Mouse (Mus musculus): ENCODE measurements at regions not wholly inside any gene's neighbourhood (a gene's known extent, or its start where the extent isn't known, plus 50 kb on each side); places are given as distances from the start of the nearest gene placed in this dataset.

GRCm38 (mm10) chr13:101032594-101032993, 199.4 kb upstream of the Slc30a5 start:
- H3K9ac ChIP-seq (ENCODE audit: insufficient read depth, low read depth): no peak overlapping the region
- dilution Hi-C loops (cut with MboI; ENCODE audit: extremely low pct_ligation_motif_present, extremely low pct_unique_long_range_greater_than_20kb, low sequenced_read_pairs): no loop called here
- no peaks in the 10 kb centered on the region for H3K27me3 ChIP-seq (replicated peaks)
- H3K4me3 ChIP-seq (replicated peaks in 1 of 3; ENCODE audit: low read depth in 2 of 3, low read length in 2 of 3, poor library complexity in 1 of 3): no peak overlapping the region
- DNase-seq (ENCODE audit: extremely low read depth): no peak
- H3K27ac ChIP-seq (ENCODE audit: insufficient read depth, low read depth): no peak overlapping the region
- H3K36me3 ChIP-seq (replicated peaks in 1 of 2; ENCODE audit: control insufficient read depth in 1 of 2, insufficient read depth in 1 of 2, low read length in 1 of 2): no peaks in the 10 kb centered on the region
- no peaks in the 10 kb centered on the region for H3K9me3 ChIP-seq (replicated peaks; ENCODE audit: low read length)
- no peak overlapping the region for H3K4me2 ChIP-seq (ENCODE audit: insufficient read depth, low read depth, poor library complexity, severe bottlenecking)
- TF ChIP-seq BHLHE40 (IDR thresholded peaks at IDR 0.05; ENCODE audit: low read depth, low read length) (no peak), RAD21 (IDR thresholded peaks at IDR 0.05; ENCODE audit: low read depth, low read length) (no peak), POLR2AphosphoS2 (IDR thresholded peaks at IDR 0.05; ENCODE audit: low read depth, low read length) (no peak), SMC3 (IDR thresholded peaks at IDR 0.05; ENCODE audit: low read depth, low read length) (no peak), SIN3A (IDR thresholded peaks at IDR 0.05; ENCODE audit: low read length) (no peak), IRF4 (IDR thresholded peaks at IDR 0.05; ENCODE audit: low read depth, low read length) (no peak), TCF12 (IDR thresholded peaks at IDR 0.05; ENCODE audit: low read depth, low read length) (no peak), PAX5 (IDR thresholded peaks at IDR 0.05; ENCODE audit: low read length) (no peak), E2F4 (IDR thresholded peaks at IDR 0.05; ENCODE audit: insufficient replicate concordance, low read depth, low read length) (no peak), MAZ (IDR thresholded peaks at IDR 0.05; ENCODE audit: low read depth, low read length) (no peak), NELFE (IDR thresholded peaks at IDR 0.05; ENCODE audit: low read depth, low read length) (no peak)
- no peaks in the 10 kb centered on the region for H3K4me1 ChIP-seq (ENCODE audit: control insufficient read depth in 1 of 2, insufficient read depth in 2 of 2)
- in situ Hi-C loops (cut with MboI; ENCODE audit: low pct_ligation_motif_present, low pct_unique_long_range_greater_than_20kb, low sequenced_read_pairs): no loop called here
- H3K79me2 ChIP-seq (replicated peaks; ENCODE audit: control insufficient read depth, extremely low read depth, insufficient read depth, poor library complexity, severe bottlenecking): no peaks in the 10 kb centered on the region

GRCm38 (mm10) chr13:101026043-101026442, 192.8 kb upstream of the Slc30a5 start:
- H3K27me3 ChIP-seq (replicated peaks): no peaks in the 10 kb centered on the region
- no peaks in the 10 kb centered on the region for H3K36me3 ChIP-seq (replicated peaks in 1 of 2; ENCODE audit: control insufficient read depth in 1 of 2, insufficient read depth in 1 of 2, low read length in 1 of 2)
- DNase-seq (ENCODE audit: extremely low read depth): no peak
- dilution Hi-C loops (cut with MboI; ENCODE audit: extremely low pct_ligation_motif_present, extremely low pct_unique_long_range_greater_than_20kb, low sequenced_read_pairs): no loop called here
- no peak overlapping the region for H3K27ac ChIP-seq (ENCODE audit: insufficient read depth, low read depth)
- TF ChIP-seq TBP (conservative IDR thresholded peaks at IDR 0.05; ENCODE audit: low read depth, low read length) (no peak), PAX5 (IDR thresholded peaks at IDR 0.05; ENCODE audit: low read length) (no peak), E2F4 (IDR thresholded peaks at IDR 0.05; ENCODE audit: insufficient replicate concordance, low read depth, low read length) (no peak), MXI1 (IDR thresholded peaks at IDR 0.05; ENCODE audit: low read depth, low read length) (no peak), POLR2A (IDR thresholded peaks at IDR 0.05; ENCODE audit: low read depth, low read length) (no peak)
- no peak overlapping the region for H3K4me2 ChIP-seq (ENCODE audit: insufficient read depth, low read depth, poor library complexity, severe bottlenecking)
- H3K9ac ChIP-seq (ENCODE audit: insufficient read depth, low read depth): no peak overlapping the region
- H3K4me3 ChIP-seq (replicated peaks in 1 of 3; ENCODE audit: low read depth in 2 of 3, low read length in 2 of 3, poor library complexity in 1 of 3): no peak overlapping the region
- no peaks in the 10 kb centered on the region for H3K79me2 ChIP-seq (replicated peaks; ENCODE audit: control insufficient read depth, extremely low read depth, insufficient read depth, poor library complexity, severe bottlenecking)
- H3K9me3 ChIP-seq (replicated peaks; ENCODE audit: low read length): no peaks in the 10 kb centered on the region
- in situ Hi-C loops (cut with MboI; ENCODE audit: low pct_ligation_motif_present, low pct_unique_long_range_greater_than_20kb, low sequenced_read_pairs): no loop called here
- no peaks in the 10 kb centered on the region for H3K4me1 ChIP-seq (ENCODE audit: control insufficient read depth in 1 of 2, insufficient read depth in 2 of 2)

DNA sequence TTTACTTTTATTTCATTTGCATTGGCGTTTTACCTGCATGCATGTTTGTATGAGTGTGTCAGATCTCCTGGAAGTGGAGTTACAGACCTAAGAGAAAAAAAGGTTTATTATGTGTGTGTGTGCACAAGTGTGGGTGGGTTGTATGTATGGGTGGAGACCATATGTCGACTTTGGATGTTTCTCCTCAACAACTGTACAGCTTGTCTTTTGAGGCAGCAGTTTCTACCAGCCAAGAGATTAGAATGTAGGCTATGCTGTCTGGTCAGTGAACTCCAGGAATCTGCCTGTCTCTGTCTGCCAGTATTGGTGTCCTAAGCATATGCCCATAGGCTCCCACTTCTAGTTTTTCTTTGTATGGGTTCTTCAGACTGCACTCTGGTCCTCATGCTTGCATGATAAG, 192.3 kb upstream of the Slc30a5 start:
- no peaks in the 10 kb centered on the region for H3K27me3 ChIP-seq (replicated peaks)
- no peaks in the 10 kb centered on the region for H3K9me3 ChIP-seq (replicated peaks; ENCODE audit: low read length)
- no peak overlapping the region for H3K27ac ChIP-seq (ENCODE audit: insufficient read depth, low read depth)
- H3K4me2 ChIP-seq (ENCODE audit: insufficient read depth, low read depth, poor library complexity, severe bottlenecking): no peak overlapping the region
- dilution Hi-C loops (cut with MboI; ENCODE audit: extremely low pct_ligation_motif_present, extremely low pct_unique_long_range_greater_than_20kb, low sequenced_read_pairs): no loop called here
- no peaks in the 10 kb centered on the region for H3K79me2 ChIP-seq (replicated peaks; ENCODE audit: control insufficient read depth, extremely low read depth, insufficient read depth, poor library complexity, severe bottlenecking)
- no peak overlapping the region for H3K9ac ChIP-seq (ENCODE audit: insufficient read depth, low read depth)
- no peaks in the 10 kb centered on the region for H3K4me1 ChIP-seq (ENCODE audit: control insufficient read depth in 1 of 2, insufficient read depth in 2 of 2)
- H3K4me3 ChIP-seq (replicated peaks in 1 of 3; ENCODE audit: low read depth in 2 of 3, low read length in 2 of 3, poor library complexity in 1 of 3): no peak overlapping the region
- no peak for DNase-seq (ENCODE audit: extremely low read depth)
- no peaks in the 10 kb centered on the region for H3K36me3 ChIP-seq (replicated peaks in 1 of 2; ENCODE audit: control insufficient read depth in 1 of 2, insufficient read depth in 1 of 2, low read length in 1 of 2)
- in situ Hi-C loops (cut with MboI; ENCODE audit: low pct_ligation_motif_present, low pct_unique_long_range_greater_than_20kb, low sequenced_read_pairs): no loop called here
- TF ChIP-seq ETS1 (conservative IDR thresholded peaks at IDR 0.05; ENCODE audit: low read depth, low read length) (no peak), SMC3 (IDR thresholded peaks at IDR 0.05; ENCODE audit: low read depth, low read length) (no peak), KAT2A (IDR thresholded peaks at IDR 0.05; ENCODE audit: insufficient replicate concordance, low read length) (no peak), MYC (IDR thresholded peaks at IDR 0.05; ENCODE audit: low read depth, low read length) (no peak), JUND (conservative IDR thresholded peaks at IDR 0.05; ENCODE audit: low read depth, low read length) (no peak), BHLHE40 (IDR thresholded peaks at IDR 0.05; ENCODE audit: low read depth, low read length) (no peak), HCFC1 (IDR thresholded peaks at IDR 0.05; ENCODE audit: low read depth, low read length) (no peak), ZNF384 (IDR thresholded peaks at IDR 0.05; ENCODE audit: low read depth, low read length) (no peak), CTCF (conservative IDR thresholded peaks at IDR 0.05 in 1 of 2, IDR thresholded peaks at IDR 0.05 in 1 of 2; ENCODE audit: low read depth in 2 of 2, low read length in 2 of 2) (no peak), POLR2A (IDR thresholded peaks at IDR 0.05; ENCODE audit: low read depth, low read length) (no peak), MXI1 (IDR thresholded peaks at IDR 0.05; ENCODE audit: low read depth, low read length) (no peak), CHD1 (IDR thresholded peaks at IDR 0.05; ENCODE audit: low read depth, low read length) (no peak), ZMIZ1 (IDR thresholded peaks at IDR 0.05; ENCODE audit: low read depth, low read length) (no peak), ELF1 (IDR thresholded peaks at IDR 0.05; ENCODE audit: low read depth, low read length) (no peak), POLR2AphosphoS2 (IDR thresholded peaks at IDR 0.05; ENCODE audit: low read depth, low read length) (no peak), NRF1 (IDR thresholded peaks at IDR 0.05; ENCODE audit: low read depth, low read length) (no peak), MAFK (IDR thresholded peaks at IDR 0.05; ENCODE audit: insufficient replicate concordance, low read length) (no peak), IRF4 (IDR thresholded peaks at IDR 0.05; ENCODE audit: low read depth, low read length) (no peak), MAX (IDR thresholded peaks at IDR 0.05; ENCODE audit: low read length) (no peak)

Measured in CH12.LX (cell line).